Mouse (Mus musculus) intestine, embryonic 16.5 days (tissue): ENCODE data around the gene Rasgef1c. TPM values are rescaled to one million over a fixed set of nuclear protein-coding genes. Genes with fewer than 3 reads are reported as not detected.
A peak's percentile ranks its signal among the peaks of the same experiment; 100 is the strongest.

Experiments
- ATAC-seq: fragments of 200-750 bp; cut with Nextera tagmentation; 2 replicates; pipeline ENCODE4 v1.8.0; 2017; ENCODE audit warnings: moderate TSS enrichment, moderate library complexity
- H3K27ac ChIP-seq: fragments of 300-500 bp; sonication (generic); 2 replicates; pipeline ENCODE4 v1.5.1; 2014; ENCODE audit warnings: mild to moderate bottlenecking, low read length
- H3K27me3 ChIP-seq: fragments of 300-500 bp; sonication (generic); replicated peaks from 2 replicates; pipeline ENCODE4 v1.6.1; 2014; ENCODE audit warnings: low read length, control low read depth, mixed read lengths; ENCODE audit not compliant: control insufficient read depth, insufficient read depth
- H3K36me3 ChIP-seq: fragments of 300-500 bp; sonication (generic); 2 replicates; pipeline ENCODE4 v1.6.1; 2014; ENCODE audit warnings: low read length, control low read depth; ENCODE audit not compliant: control insufficient read depth, insufficient read depth
- H3K4me1 ChIP-seq: fragments of 300-500 bp; sonication (generic); 2 replicates; pipeline ENCODE4 v1.6.1; 2014; ENCODE audit warnings: low read length, control low read depth, mixed read lengths; ENCODE audit not compliant: control insufficient read depth, insufficient read depth
- H3K4me2 ChIP-seq: fragments of 300-500 bp; sonication (generic); 2 replicates; pipeline ENCODE4 v1.6.1; 2014; ENCODE audit warnings: low read depth, low read length, control low read depth
- H3K4me3 ChIP-seq: fragments of 300-500 bp; sonication (generic); 2 replicates; pipeline ENCODE4 v1.5.1; 2014; ENCODE audit warnings: mild to moderate bottlenecking, low read length
- H3K9ac ChIP-seq: fragments of 300-500 bp; sonication (generic); 2 replicates; pipeline ENCODE4 v1.6.1; 2014; ENCODE audit warnings: low read depth, low read length
- H3K9me3 ChIP-seq: fragments of 300-500 bp; sonication (generic); 2 replicates; pipeline ENCODE4 v1.6.1; 2016; ENCODE audit warnings: low read length, control low read depth; ENCODE audit not compliant: control insufficient read depth
- WGBS: fragments of 180-500 bp; shearing (Covaris S2); extraction: QIAGEN DNeasy Blood & Tissue Kit; methylation state at CpG from one replicate; pipeline ENCODE4 v1.1.7; 2014; 5-methylcytosine and 5-hydroxymethylcytosine counted together
- polyA plus RNA-seq: library from polyadenylated mRNA; unstranded; fragments of >200 nt; fragmentation: Nextera tagmentation; extraction: Ambion mirVana; gene quantifications from 2 replicates; pipeline ENCODE4 v1.2.1, GENCODE M21; 2015

Gene Rasgef1c
- polyA plus RNA-seq, result 0.26 and 0.28 TPM in 2 replicates

DNA sequence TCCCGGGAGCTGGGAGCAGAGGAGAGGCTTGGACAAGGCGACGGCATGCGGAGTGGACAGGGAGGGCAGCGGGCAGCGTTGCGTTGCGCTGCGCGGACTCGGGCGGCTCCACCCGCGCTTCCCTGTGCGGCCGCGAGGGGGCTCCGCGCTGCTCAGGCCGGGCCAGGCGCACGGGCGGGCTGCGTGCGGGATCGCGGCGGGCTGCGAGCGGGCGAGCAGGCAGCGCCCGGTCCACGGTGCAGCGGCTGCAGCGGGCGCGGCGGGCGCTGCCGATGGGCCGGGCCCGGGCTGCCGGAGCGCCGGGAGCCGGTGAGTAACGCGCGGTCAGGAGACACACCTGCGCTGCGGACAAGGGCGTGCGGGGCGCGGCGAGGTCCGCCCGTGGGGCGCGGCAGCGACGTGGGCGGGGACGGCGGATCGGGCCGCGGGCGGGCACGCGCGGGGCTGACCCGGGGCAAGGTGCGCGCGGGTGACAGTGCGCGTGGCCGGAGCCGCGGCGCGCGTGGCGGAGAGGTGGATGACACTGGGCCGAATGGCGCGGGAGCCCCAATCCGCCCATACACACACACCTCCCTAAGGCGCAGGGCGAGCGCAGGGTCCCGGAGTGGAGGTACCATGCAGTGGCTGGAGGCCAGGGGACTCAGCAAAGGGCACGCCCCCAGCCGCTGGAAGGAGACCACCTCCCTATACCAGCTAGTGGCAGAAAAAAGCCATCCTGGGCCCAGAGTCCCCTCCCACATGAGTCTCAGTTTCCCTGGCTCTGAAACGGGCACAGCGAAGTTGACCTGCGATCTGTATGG is at the start of gene Rasgef1c:
Gene Rasgef1c, plus strand, starts transcription at position 177 of the 800 bp plus-strand sequence.
- Histone ChIP-seq H3K4me3 (peak within 1 kb of the TSS; percentile 72), H3K27me3 (peaks cover 29% of the 10 kb centered on the region), H3K4me1 (peaks cover 3% of the 10 kb centered on the region; the same call in 1 of the 2 replicates), H3K27ac (no peak within 1 kb of the TSS), H3K9me3 (no peaks in the 10 kb centered on the region), H3K9ac (peak within 1 kb of the TSS; percentile 63), H3K4me2 (peak within 1 kb of the TSS; percentile 100), H3K36me3 (no peaks in the 10 kb centered on the region)
- 2% methylated on average over 94 of the region's 99 CpGs for WGBS
- ATAC-seq, result peak; percentile 90

DNA sequence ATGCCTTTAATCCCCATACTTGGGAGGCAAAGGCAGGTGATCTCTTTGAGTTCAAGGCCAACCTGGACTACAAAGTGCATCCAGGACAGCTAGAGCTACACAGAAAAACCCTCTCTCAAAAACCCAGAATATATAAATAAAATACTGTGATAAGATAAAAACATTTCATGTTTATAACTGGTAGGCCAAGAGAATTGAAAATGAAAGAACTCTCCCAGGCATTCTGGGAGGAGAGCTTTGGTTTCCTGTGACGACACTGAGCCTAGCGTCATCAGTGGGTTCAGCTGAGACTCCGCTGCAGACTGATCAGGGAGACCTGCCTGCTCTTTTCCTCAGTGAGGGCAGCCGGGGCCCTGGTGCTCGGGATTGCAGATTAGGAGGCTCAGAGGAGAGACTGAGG is 46.5 kb upstream of the Rasgef1c start:
- 76% methylated on average over 5 of the region's 5 CpGs for WGBS
- no peak for ATAC-seq
- no peak overlapping the region for H3K4me2 ChIP-seq
- H3K27ac ChIP-seq, result no peak overlapping the region
- H3K9ac ChIP-seq, result no peak overlapping the region
- no peak overlapping the region for H3K4me3 ChIP-seq
- no peaks in the 10 kb centered on the region for H3K27me3 ChIP-seq
- 0 out of 2 replicates have a peak, but pooled peaks cover under 1% of the 10 kb centered on the region for H3K36me3 ChIP-seq
- H3K9me3 ChIP-seq, result no peaks in the 10 kb centered on the region
- H3K4me1 ChIP-seq, result no peaks in the 10 kb centered on the region

- Histone ChIP-seq H3K36me3 (no peaks in the 10 kb centered on the region), H3K4me2 (no peak overlapping the region), H3K9me3 (no peaks in the 10 kb centered on the region), H3K4me1 (no peaks in the 10 kb centered on the region), H3K27me3 (no peaks in the 10 kb centered on the region), H3K4me3 (no peak overlapping the region), H3K9ac (no peak overlapping the region), H3K27ac (no peak overlapping the region)
- WGBS, result 88% methylated on average over 4 of the region's 4 CpGs
- ATAC-seq, result no peak
These were observed 40.5 kb upstream of the Rasgef1c start for GRCm38 (mm10) chr11:49861139-49861538.

DNA sequence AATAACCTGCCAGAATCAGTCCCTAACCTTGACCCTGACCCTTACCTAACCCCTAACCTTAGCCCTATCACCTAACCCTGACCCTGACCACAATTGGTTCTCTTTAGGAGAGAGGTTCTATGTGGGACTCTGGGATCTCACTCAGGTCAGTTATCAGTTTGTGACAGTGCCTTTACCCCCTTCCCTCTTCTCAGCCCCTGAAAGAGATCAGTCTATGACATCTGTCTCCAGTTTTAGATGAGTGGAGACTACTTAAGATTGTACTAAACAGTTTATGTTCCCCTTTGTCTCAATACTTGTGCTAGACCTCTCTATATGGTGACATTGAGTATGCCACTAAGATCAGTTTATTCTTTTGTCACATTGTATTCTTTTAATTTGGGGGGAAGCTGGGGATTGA is 37.7 kb upstream of the Rasgef1c start:
- Histone ChIP-seq H3K4me3 (no peak overlapping the region), H3K9me3 (no peaks in the 10 kb centered on the region), H3K9ac (no peak overlapping the region), H3K4me2 (no peak overlapping the region), H3K36me3 (no peaks in the 10 kb centered on the region), H3K27ac (no peak overlapping the region), H3K4me1 (no peaks in the 10 kb centered on the region), H3K27me3 (no peaks in the 10 kb centered on the region)
- no peak for ATAC-seq

- WGBS, result 82% methylated on average over 5 of the region's 5 CpGs
- no peaks in the 10 kb centered on the region for H3K4me1 ChIP-seq
- no peak overlapping the region for H3K4me2 ChIP-seq
- H3K9me3 ChIP-seq, result no peaks in the 10 kb centered on the region
- H3K27ac ChIP-seq, result no peak overlapping the region
- no peak overlapping the region for H3K9ac ChIP-seq
- H3K27me3 ChIP-seq, result no peaks in the 10 kb centered on the region
- no peak overlapping the region for H3K4me3 ChIP-seq
- ATAC-seq, result no peak
- H3K36me3 ChIP-seq, result 0 out of 2 replicates have a peak, but pooled peaks cover 2% of the 10 kb centered on the region
These were observed 34.3 kb upstream of the Rasgef1c start for GRCm38 (mm10) chr11:49867320-49867719.

GRCm38 (mm10) chr11:49869762-49870161 is 31.9 kb upstream of the Rasgef1c start:
- Histone ChIP-seq H3K4me2 (no peak overlapping the region), H3K9ac (no peak overlapping the region), H3K4me1 (no peaks in the 10 kb centered on the region), H3K4me3 (no peak overlapping the region), H3K36me3 (0 out of 2 replicates have a peak, but pooled peaks cover 5% of the 10 kb centered on the region), H3K9me3 (no peaks in the 10 kb centered on the region), H3K27ac (no peak overlapping the region), H3K27me3 (no peaks in the 10 kb centered on the region)
- 0 out of 2 replicates have a peak, but pooled peaks have one; percentile 46 for ATAC-seq

GRCm38 (mm10) chr11:49871914-49872313 is 29.7 kb upstream of the Rasgef1c start:
- H3K27ac ChIP-seq, result no peak overlapping the region
- no peaks in the 10 kb centered on the region for H3K27me3 ChIP-seq
- 0 out of 2 replicates have a peak, but pooled peaks cover 5% of the 10 kb centered on the region for H3K36me3 ChIP-seq
- no peak overlapping the region for H3K9ac ChIP-seq
- H3K4me1 ChIP-seq, result no peaks in the 10 kb centered on the region; the same call in 1 of the 2 replicates
- no peak overlapping the region for H3K4me3 ChIP-seq
- 49% methylated on average over 6 of the region's 6 CpGs for WGBS
- H3K4me2 ChIP-seq, result no peak overlapping the region
- H3K9me3 ChIP-seq, result no peaks in the 10 kb centered on the region
- ATAC-seq, result no peak

GRCm38 (mm10) chr11:49872779-49873178 is 28.9 kb upstream of the Rasgef1c start:
- no peak for ATAC-seq
- H3K4me2 ChIP-seq, result no peak overlapping the region
- WGBS, result 94% methylated on average over 6 of the region's 6 CpGs

GRCm38 (mm10) chr11:49876948-49877817 is 24.5 kb upstream of the Rasgef1c start:
- no peak overlapping the region for H3K4me2 ChIP-seq
- H3K4me3 ChIP-seq, result no peak overlapping the region
- H3K4me1 ChIP-seq, result peaks cover 6% of the 10 kb centered on the region
- peaks cover 2% of the 10 kb centered on the region; the same call in 1 of the 2 replicates for H3K36me3 ChIP-seq
- H3K9me3 ChIP-seq, result no peaks in the 10 kb centered on the region
- ATAC-seq, result no peak
- H3K9ac ChIP-seq, result no peak overlapping the region; the same call in 1 of the 2 replicates
- no peak overlapping the region for H3K27ac ChIP-seq
- 78% methylated on average over 8 of the region's 8 CpGs for WGBS
- H3K27me3 ChIP-seq, result no peaks in the 10 kb centered on the region

More at GRCm38 (mm10) chr11:49872779-49873178, 28.9 kb upstream of the Rasgef1c start:
- Histone ChIP-seq H3K27me3 (no peaks in the 10 kb centered on the region), H3K4me1 (no peaks in the 10 kb centered on the region; the same call in 1 of the 2 replicates), H3K9ac (no peak overlapping the region), H3K27ac (no peak overlapping the region), H3K4me3 (no peak overlapping the region), H3K36me3 (0 out of 2 replicates have a peak, but pooled peaks cover 5% of the 10 kb centered on the region), H3K9me3 (no peaks in the 10 kb centered on the region)
